Mouse (Mus musculus): ENCODE measurements around the gene Adgrg5. TPM values are rescaled to one million over a fixed set of nuclear protein-coding genes. Genes with fewer than 3 reads are reported as not detected.
A peak's percentile ranks its signal among the peaks of the same experiment; 100 is the strongest.

The Adgrg5 gene
- total RNA-seq, 1 experiment from 2014 or later = 0.26 TPM

- peak; percentile 76 for DNase-seq
These were observed 5.5 kb upstream of the Adgrg5 start, which contains the start of gene Ccdc102a for GRCm38 (mm10) chr8:94917851-94918495. TSS of gene Ccdc102a (minus strand) at chr8:94918098.

DNA sequence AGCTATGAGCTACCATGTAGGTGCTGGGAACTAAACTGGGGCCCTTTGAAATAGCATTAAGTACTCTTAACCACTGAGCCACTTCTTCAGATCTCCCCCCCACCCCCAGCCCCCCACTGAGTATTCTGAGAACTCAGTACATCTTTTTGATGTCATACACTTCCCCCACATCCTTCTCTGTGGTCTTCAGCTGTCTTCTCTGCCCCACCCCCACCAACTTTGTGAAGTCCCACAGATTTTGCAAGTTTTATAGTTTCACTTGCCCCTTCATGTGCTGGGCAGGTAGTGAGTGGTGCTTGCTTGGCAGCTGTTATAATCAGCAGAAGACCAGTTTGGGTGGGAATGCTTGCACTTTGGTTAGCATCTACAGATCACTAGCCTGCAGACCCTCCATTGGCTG, 4.2 kb upstream of the Adgrg5 start:
- DNase-seq = no peak

DNA sequence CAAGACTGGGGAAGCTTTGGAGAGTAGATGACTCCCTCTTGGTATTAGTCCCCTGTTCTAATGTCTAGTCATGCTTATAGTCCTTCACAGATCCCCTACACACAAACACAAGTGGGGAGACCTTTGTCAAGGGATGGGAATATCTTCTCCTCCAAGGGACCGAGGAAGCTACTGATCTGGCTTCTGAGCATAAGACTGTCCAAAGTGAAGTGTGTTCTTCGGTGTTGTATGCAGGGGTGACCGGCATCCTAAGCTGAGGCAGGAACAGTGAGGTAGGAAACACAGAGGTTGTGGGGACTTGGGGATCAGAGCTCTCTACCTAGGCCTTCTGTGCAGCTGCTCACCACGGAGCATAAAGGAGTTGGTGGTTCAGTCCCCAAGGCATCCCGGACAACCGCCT, 1.3 kb upstream of the Adgrg5 start:
- DNase-seq = no peak

- DNase-seq = no peak
These were observed 892 bp upstream of the Adgrg5 start for GRCm38 (mm10) chr8:94922602-94923001.

GRCm38 (mm10) chr8:94928227-94928626, 4.7 kb downstream of the Adgrg5 start:
- no peak for DNase-seq

GRCm38 (mm10) chr8:94933918-94934317, 10.4 kb downstream of the Adgrg5 start:
- no peak for DNase-seq

DNA sequence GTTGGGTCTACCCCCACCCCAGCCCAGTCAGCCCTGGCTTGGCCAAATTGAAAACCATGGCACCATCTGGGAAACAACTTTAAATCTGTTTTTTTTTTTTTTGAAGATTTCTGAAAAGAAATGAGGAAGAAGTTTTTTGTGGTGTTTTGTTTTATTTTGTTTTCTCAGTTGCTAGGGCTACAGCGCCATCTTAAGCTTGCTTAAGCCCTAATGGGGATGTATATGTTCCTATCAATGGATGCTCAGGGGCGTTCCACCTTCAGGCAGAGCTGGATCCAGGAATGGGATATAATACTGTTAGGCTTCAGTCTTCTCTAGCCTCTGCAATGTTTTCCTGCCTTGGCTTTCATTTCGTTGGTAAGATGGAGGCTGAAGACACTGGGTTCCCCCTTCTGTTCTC, 11.7 kb downstream of the Adgrg5 start:
- no peak for DNase-seq

DNA sequence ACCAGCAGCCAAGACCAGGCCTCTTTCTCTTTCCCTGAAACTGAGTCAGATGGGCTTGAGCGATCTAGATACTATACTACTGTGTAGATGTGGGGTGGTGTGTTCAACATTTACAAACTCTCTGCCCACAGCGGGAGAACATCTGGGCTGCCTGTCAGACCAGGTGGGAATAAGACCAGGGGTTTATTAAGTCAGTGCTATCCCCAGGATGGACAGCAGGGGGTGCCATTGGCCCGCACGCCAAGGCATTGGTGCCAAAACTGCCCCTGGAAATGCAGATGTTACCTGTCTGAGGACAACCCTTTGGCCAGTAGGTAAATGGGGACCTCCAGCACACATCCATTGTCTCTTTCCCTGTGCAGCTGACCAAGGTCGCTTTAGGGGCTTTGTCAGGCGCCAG, 19.1 kb downstream of the Adgrg5 start:
- peak; percentile 71 for DNase-seq

- DNase-seq = no peak
These were observed 21.7 kb downstream of the Adgrg5 start for GRCm38 (mm10) chr8:94945185-94945584.

DNA sequence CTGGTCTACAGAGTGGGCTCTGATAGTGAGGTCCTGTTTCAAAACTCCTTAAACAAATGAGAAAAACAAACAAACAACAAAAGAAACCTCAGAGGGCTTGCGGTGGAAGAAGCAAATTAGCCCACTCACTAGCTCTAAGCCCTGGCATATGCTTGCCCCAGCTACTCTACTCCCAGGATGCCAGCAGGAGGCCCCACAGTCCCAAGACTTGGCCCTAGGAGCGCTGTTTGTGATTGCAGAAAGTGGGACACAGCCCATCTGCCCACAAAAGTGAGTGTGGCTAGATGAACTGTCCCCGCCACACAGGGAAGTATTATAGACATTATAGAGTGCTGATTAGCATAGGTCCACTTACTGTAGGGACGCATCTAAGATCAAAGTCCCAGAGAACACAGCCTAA, 24.9 kb downstream of the Adgrg5 start:
- no peak for DNase-seq

- DNase-seq = no peak
These were observed 25.5 kb downstream of the Adgrg5 start for GRCm38 (mm10) chr8:94949010-94949409.

- peak; percentile 85 for DNase-seq
These were observed 26.6 kb downstream of the Adgrg5 start for GRCm38 (mm10) chr8:94950046-94950445.

GRCm38 (mm10) chr8:94950458-94950857, 27.0 kb downstream of the Adgrg5 start:
- no peak for DNase-seq

DNA sequence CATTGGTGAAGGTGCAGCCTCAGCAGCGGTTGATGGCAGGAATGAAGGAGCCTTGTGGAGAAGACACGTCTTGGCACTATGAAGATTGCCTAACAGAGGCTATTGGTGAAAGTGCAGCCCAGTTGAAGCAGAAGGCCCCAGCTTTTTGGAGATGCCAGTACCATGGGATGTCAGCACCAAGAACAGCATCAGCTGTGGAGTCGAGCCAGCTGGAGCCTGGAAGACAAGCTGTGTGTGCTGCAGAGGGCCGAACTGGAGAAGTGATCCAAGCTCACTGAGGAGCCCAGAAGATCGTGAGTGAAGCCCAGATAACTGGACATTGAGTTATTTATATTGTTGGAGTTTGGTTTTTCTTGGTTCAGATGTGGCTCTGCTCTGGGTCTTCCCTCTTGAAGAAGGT, 28.6 kb downstream of the Adgrg5 start:
- DNase-seq = no peak

DNA sequence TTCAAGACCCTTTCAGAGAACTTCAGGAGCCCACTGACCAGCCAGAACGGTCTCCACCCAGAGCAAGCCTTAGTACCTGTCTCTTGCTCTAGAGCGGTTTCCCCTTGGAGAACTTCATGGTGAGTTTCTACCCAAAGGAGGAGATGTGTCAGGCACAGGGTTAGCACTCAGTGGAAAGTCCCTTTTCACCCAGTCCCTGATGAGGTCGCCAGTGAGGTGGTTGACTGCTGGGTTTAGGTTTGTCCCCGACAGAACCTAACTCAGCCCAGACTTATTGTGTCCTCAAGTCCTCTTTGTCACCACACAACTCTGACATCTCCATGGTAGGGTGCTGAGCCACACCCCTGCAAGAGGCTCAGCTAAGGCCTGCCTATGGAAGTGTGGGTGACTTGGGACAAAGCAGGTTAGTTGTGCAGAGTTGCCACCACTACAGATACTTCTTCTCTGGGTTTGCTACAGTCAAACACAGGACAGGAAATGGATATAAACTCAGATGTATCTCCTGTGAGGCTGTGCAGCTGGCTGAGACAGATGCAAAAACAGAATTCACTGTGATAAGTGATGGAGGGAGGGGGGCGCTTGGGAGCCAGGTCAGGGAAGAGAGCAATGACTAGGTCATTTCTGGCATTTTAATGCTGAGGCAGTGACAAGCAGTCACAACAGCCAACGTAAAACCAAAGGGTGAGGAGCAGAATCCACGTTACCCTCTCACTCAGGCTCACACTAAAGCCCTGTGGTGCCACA, 30.3 kb downstream of the Adgrg5 start:
- DNase-seq = no peak

GRCm38 (mm10) chr8:94954368-94954737, 30.9 kb downstream of the Adgrg5 start:
- DNase-seq = no peak

- peak; percentile 33 for DNase-seq
These were observed 31.6 kb downstream of the Adgrg5 start for GRCm38 (mm10) chr8:94954921-94955758.

GRCm38 (mm10) chr8:94956078-94956574, 32.6 kb downstream of the Adgrg5 start:
- peak; percentile 1 for DNase-seq

- DNase-seq = no peak
These were observed 38.7 kb downstream of the Adgrg5 start for GRCm38 (mm10) chr8:94962201-94962600.

DNA sequence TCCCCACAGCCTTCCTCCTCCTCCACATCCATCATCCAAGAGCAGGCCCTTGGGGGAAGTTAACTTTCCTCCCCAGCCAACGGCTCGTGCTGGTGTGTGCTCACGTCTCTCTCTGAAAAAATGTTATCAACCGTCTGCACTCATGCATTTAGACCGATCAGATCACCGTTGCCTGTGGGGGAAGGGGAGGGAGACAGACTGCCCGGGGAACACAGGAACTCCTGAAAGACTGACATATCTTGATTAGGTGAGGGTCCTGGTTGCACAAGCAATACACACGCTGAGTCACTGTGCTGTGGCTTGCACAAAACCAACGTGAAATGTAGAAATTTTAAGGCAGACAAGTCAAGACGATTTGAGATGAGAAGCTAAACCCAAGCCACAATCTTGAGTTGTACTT, 41.3 kb downstream of the Adgrg5 start:
- DNase-seq = no peak

- DNase-seq = peak; percentile 48
These were observed 43.1 kb downstream of the Adgrg5 start for GRCm38 (mm10) chr8:94966578-94966977.

GRCm38 (mm10) chr8:94967071-94967470, 43.6 kb downstream of the Adgrg5 start:
- DNase-seq = no peak

GRCm38 (mm10) chr8:94967554-94967953, 44.1 kb downstream of the Adgrg5 start:
- peak; percentile 87 for DNase-seq

All from adrenal gland, postnatal 14 days (tissue).